Mouse (Mus musculus): Measurements from ENCODE around the gene Hist1h2ag. TPM values are rescaled to one million over a fixed set of nuclear protein-coding genes. Genes with fewer than 3 reads are reported as not detected.
"Not testable (repeated sequence)": the region's sequence is repeated elsewhere in the genome, so short reads cannot be mapped to it uniquely, and the experiment has no call there.

The Hist1h2ag gene
- total and polyA plus RNA-seq, 2 experiments from 2014 or later: 252 TPM; not detected in 1

GRCm38 (mm10) chr13:22039364-22039763 is 3.4 kb downstream of the Hist1h2ag start:
- H3K4me3 ChIP-seq (ENCODE audit: low read depth, low read length): no peak overlapping the region
- H3K9ac ChIP-seq (replicated peaks; ENCODE audit: low read length, poor library complexity, severe bottlenecking): no peak overlapping the region
- no peaks in the 10 kb centered on the region for H3K36me3 ChIP-seq (ENCODE audit: insufficient read depth, low read length)
- TF ChIP-seq CTCF (IDR thresholded peaks at IDR 0.05): no peak
- WGBS: 65% methylated on average over 5 of the region's 5 CpGs
- H3K4me2 ChIP-seq (ENCODE audit: low read depth, low read length, poor library complexity, severe bottlenecking): no peak overlapping the region
- no peaks in the 10 kb centered on the region for H3K27me3 ChIP-seq (ENCODE audit: insufficient read depth, low read length)
- peaks cover 14% of the 10 kb centered on the region for H3K4me1 ChIP-seq (ENCODE audit: insufficient read depth, low read length)
- ATAC-seq (ENCODE audit: low FRiP score): no peak
- no peak for DNase-seq (ENCODE audit: low spot score)
- no peaks in the 10 kb centered on the region for H3K9me3 ChIP-seq (ENCODE audit: low read length)
- H3K27ac ChIP-seq (ENCODE audit: low read depth, low read length): no peak overlapping the region

- H3K4me2 ChIP-seq (ENCODE audit: low read depth, low read length, poor library complexity, severe bottlenecking): no peak overlapping the region
- no peaks in the 10 kb centered on the region for H3K36me3 ChIP-seq (ENCODE audit: insufficient read depth, low read length)
- no peaks in the 10 kb centered on the region for H3K27me3 ChIP-seq (ENCODE audit: insufficient read depth, low read length)
- no peak overlapping the region for H3K4me3 ChIP-seq (ENCODE audit: low read depth, low read length)
- H3K4me1 ChIP-seq (ENCODE audit: insufficient read depth, low read length): peaks cover 14% of the 10 kb centered on the region
- no peaks in the 10 kb centered on the region for H3K9me3 ChIP-seq (ENCODE audit: low read length)
- no peak overlapping the region for H3K9ac ChIP-seq (replicated peaks; ENCODE audit: low read length, poor library complexity, severe bottlenecking)
- 83% methylated on average over 2 of the region's 2 CpGs for WGBS
- ATAC-seq (ENCODE audit: low FRiP score) (no peak), DNase-seq (ENCODE audit: low spot score) (no peak)
- no peak overlapping the region for H3K27ac ChIP-seq (ENCODE audit: low read depth, low read length)
- no peak for TF ChIP-seq CTCF (IDR thresholded peaks at IDR 0.05)
Measured at GRCm38 (mm10) chr13:22037415-22037814, 5.3 kb downstream of the Hist1h2ag start.

- ATAC-seq (ENCODE audit: low FRiP score): no peak
Measured at GRCm38 (mm10) chr13:22036986-22037385, 5.8 kb downstream of the Hist1h2ag start.

GRCm38 (mm10) chr13:22036149-22036956 is 6.4 kb downstream of the Hist1h2ag start:
- no peak for DNase-seq (ENCODE audit: low spot score)
- H3K9ac ChIP-seq (replicated peaks; ENCODE audit: low read length, poor library complexity, severe bottlenecking): no peak overlapping the region
- peaks cover 11% of the 10 kb centered on the region for H3K4me1 ChIP-seq (ENCODE audit: insufficient read depth, low read length)
- H3K4me2 ChIP-seq (ENCODE audit: low read depth, low read length, poor library complexity, severe bottlenecking): peak overlapping the region; percentile 57
- no peaks in the 10 kb centered on the region for H3K36me3 ChIP-seq (ENCODE audit: insufficient read depth, low read length)
- peak overlapping the region; percentile 35 for H3K4me3 ChIP-seq (ENCODE audit: low read depth, low read length)
- H3K27me3 ChIP-seq (ENCODE audit: insufficient read depth, low read length): no peaks in the 10 kb centered on the region
- WGBS: 2% methylated on average over 16 of the region's 23 CpGs
- no peak for TF ChIP-seq CTCF (IDR thresholded peaks at IDR 0.05)
- peak; percentile 22 for ATAC-seq (ENCODE audit: low FRiP score)
- no peaks in the 10 kb centered on the region for H3K9me3 ChIP-seq (ENCODE audit: low read length)
- H3K27ac ChIP-seq (ENCODE audit: low read depth, low read length): no peak overlapping the region

More at GRCm38 (mm10) chr13:22036986-22037385, 5.8 kb downstream of the Hist1h2ag start:
- WGBS: 58% methylated on average over 3 of the region's 3 CpGs
- Histone ChIP-seq H3K4me3 (ENCODE audit: low read depth, low read length) (no peak overlapping the region), H3K9ac (replicated peaks; ENCODE audit: low read length, poor library complexity, severe bottlenecking) (no peak overlapping the region), H3K27ac (ENCODE audit: low read depth, low read length) (no peak overlapping the region), H3K4me2 (ENCODE audit: low read depth, low read length, poor library complexity, severe bottlenecking) (no peak overlapping the region), H3K9me3 (ENCODE audit: low read length) (no peaks in the 10 kb centered on the region), H3K4me1 (ENCODE audit: insufficient read depth, low read length) (peaks cover 11% of the 10 kb centered on the region), H3K27me3 (ENCODE audit: insufficient read depth, low read length) (no peaks in the 10 kb centered on the region), H3K36me3 (ENCODE audit: insufficient read depth, low read length) (no peaks in the 10 kb centered on the region)
- no peak for TF ChIP-seq CTCF (IDR thresholded peaks at IDR 0.05)
- DNase-seq (ENCODE audit: low spot score): no peak

- H3K4me2 ChIP-seq (ENCODE audit: low read depth, low read length, poor library complexity, severe bottlenecking): peak within 1 kb of the TSS; percentile 57
- not testable (repeated sequence) for H3K36me3 ChIP-seq (ENCODE audit: insufficient read depth, low read length); H3K9me3 ChIP-seq (ENCODE audit: low read length); H3K27me3 ChIP-seq (ENCODE audit: insufficient read depth, low read length); H3K4me1 ChIP-seq (ENCODE audit: insufficient read depth, low read length); H3K27ac ChIP-seq (ENCODE audit: low read depth, low read length)
- DNase-seq (ENCODE audit: low spot score): peak; percentile 98
- peak within 1 kb of the TSS; percentile 35 for H3K4me3 ChIP-seq (ENCODE audit: low read depth, low read length)
- WGBS: 0% methylated on average over 21 of the region's 69 CpGs
- H3K9ac ChIP-seq (replicated peaks; ENCODE audit: low read length, poor library complexity, severe bottlenecking): 0 out of 2 replicates have a peak within 1 kb of the TSS, but pooled peaks have one; percentile 13
- ATAC-seq (ENCODE audit: low FRiP score): peak; percentile 98
Measured at GRCm38 (mm10) chr13:22035267-22036148, 7.2 kb downstream of the Hist1h2ag start, which contains the start of the genes Hist1h2ah and Hist1h2bk. Hist1h2ah (minus strand) TSS chr13:22035568. Hist1h2bk (plus strand) TSS chr13:22035870.
